Mouse (Mus musculus): ENCODE measurements around the gene Gpr39.

DNA sequence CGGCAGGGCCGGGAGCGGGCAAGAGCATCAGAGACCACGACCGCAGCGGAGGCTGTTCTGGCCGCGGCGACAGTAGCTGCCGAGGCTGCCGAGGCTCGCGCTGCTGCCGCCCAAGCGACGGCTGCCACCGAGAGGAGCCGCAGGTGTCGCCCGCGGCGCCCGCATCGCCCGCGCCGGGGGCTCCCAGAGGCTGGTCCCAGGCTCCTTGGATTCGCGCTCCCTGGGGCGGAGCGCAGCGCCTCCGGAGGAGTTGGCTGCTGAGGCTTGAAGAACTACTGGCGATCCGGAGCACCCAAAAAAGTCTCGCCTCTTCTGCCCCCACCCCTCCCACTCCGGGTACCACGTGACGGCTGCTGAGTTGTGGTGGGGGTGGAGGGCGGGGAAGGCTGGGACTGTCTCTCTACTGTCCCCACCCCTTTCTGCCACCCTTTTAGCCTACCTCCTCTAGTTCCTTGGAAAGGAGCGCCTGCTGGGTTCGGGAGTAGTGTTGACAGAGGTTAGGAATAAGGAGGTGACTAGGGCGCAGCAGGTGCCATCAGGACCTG is 235.2 kb downstream of the Gpr39 start:
- no peak for TF ChIP-seq CHD2 (IDR thresholded peaks at IDR 0.05; ENCODE audit: low read depth, low read length)
- no peak for TF ChIP-seq ZNF384 (IDR thresholded peaks at IDR 0.05; ENCODE audit: low read depth, low read length)

All from ES-E14 (cell line).